Mouse (Mus musculus) stomach, embryonic 16.5 days (tissue): ENCODE measurements around the gene Dnajc3. TPM values are rescaled to one million over a fixed set of nuclear protein-coding genes. Genes with fewer than 3 reads are reported as not detected.
A peak's percentile ranks its signal among the peaks of the same experiment; 100 is the strongest.

ENCODE experiments used
- ATAC-seq: fragments of 200-750 bp; cut with Nextera tagmentation; 2 replicates; pipeline ENCODE4 v1.8.0; 2017; ENCODE audit warnings: moderate number of reproducible peaks, moderate TSS enrichment; ENCODE audit not compliant: insufficient read depth, low FRiP score
- H3K27ac ChIP-seq: fragments of 300-500 bp; sonication (generic); 2 replicates; pipeline ENCODE4 v1.5.1; 2014; ENCODE audit warnings: low read length
- H3K27me3 ChIP-seq: fragments of 300-500 bp; sonication (generic); 2 replicates; pipeline ENCODE4 v1.6.1; 2014; ENCODE audit warnings: low read length, control low read depth, mixed read lengths; ENCODE audit not compliant: control insufficient read depth, insufficient read depth
- H3K36me3 ChIP-seq: fragments of 300-500 bp; sonication (generic); 2 replicates; pipeline ENCODE4 v1.6.1; 2014; ENCODE audit warnings: low read length; ENCODE audit not compliant: control insufficient read depth, insufficient read depth
- H3K4me1 ChIP-seq: fragments of 300-500 bp; sonication (generic); 2 replicates; pipeline ENCODE4 v1.6.1; 2014; ENCODE audit warnings: low read length, control low read depth, mixed read lengths; ENCODE audit not compliant: control insufficient read depth, insufficient read depth
- H3K4me2 ChIP-seq: fragments of 300-500 bp; sonication (generic); 2 replicates; pipeline ENCODE4 v1.6.1; 2014; ENCODE audit warnings: low read depth, low read length, mixed read lengths
- H3K4me3 ChIP-seq: fragments of 300-500 bp; sonication (generic); replicated peaks from 2 replicates; pipeline ENCODE4 v1.5.1; 2014; ENCODE audit warnings: mild to moderate bottlenecking, low read length
- H3K9ac ChIP-seq: fragments of 300-500 bp; sonication (generic); 2 replicates; pipeline ENCODE4 v1.6.1; 2014; ENCODE audit warnings: low read length
- H3K9me3 ChIP-seq: fragments of 300-500 bp; sonication (generic); replicated peaks from 2 replicates; pipeline ENCODE4 v1.6.1; 2016; ENCODE audit warnings: low read length, control low read depth; ENCODE audit not compliant: control insufficient read depth
- WGBS: fragments of 180-500 bp; shearing (Covaris S2); extraction: QIAGEN DNeasy Blood & Tissue Kit; methylation state at CpG from one replicate; pipeline ENCODE4 v1.1.7; 2014; 5-methylcytosine and 5-hydroxymethylcytosine counted together
- polyA plus RNA-seq: library from polyadenylated mRNA; unstranded; fragments of >200 nt; fragmentation: Nextera tagmentation; extraction: Ambion mirVana; gene quantifications from 2 replicates; pipeline ENCODE4 v1.2.1, GENCODE M21; 2015

Dnajc3 gene
- polyA plus RNA-seq, 1 experiment from 2014 or later: 60.1 TPM

- H3K36me3 ChIP-seq: no peaks in the 10 kb centered on the region
- H3K27me3 ChIP-seq: no peaks in the 10 kb centered on the region
- peak overlapping the region; percentile 58 for H3K4me3 ChIP-seq
- 45% methylated on average over 7 of the region's 7 CpGs for WGBS
- no peaks in the 10 kb centered on the region for H3K4me1 ChIP-seq
- ATAC-seq: no peak
- H3K9ac ChIP-seq: peak overlapping the region; percentile 66; the same call in 1 of the 2 replicates
- peak overlapping the region; percentile 87 for H3K4me2 ChIP-seq
- no peaks in the 10 kb centered on the region for H3K9me3 ChIP-seq
- peak overlapping the region; percentile 63; the same call in 1 of the 2 replicates for H3K27ac ChIP-seq
Observed at GRCm38 (mm10) chr14:119008031-119008590, 70.3 kb downstream of the Dnajc3 start.

- Histone ChIP-seq H3K4me3 (no peak overlapping the region), H3K36me3 (no peaks in the 10 kb centered on the region), H3K9ac (no peak overlapping the region), H3K4me2 (no peak overlapping the region), H3K27me3 (no peaks in the 10 kb centered on the region), H3K4me1 (no peaks in the 10 kb centered on the region), H3K27ac (no peak overlapping the region), H3K9me3 (no peaks in the 10 kb centered on the region)
- no peak for ATAC-seq
- 96% methylated on average over 2 of the region's 2 CpGs for WGBS
Observed at GRCm38 (mm10) chr14:119009531-119009930, 71.8 kb downstream of the Dnajc3 start.

GRCm38 (mm10) chr14:119012607-119013431, 75.0 kb downstream of the Dnajc3 start:
- ATAC-seq: peak; percentile 50; the same call in 1 of the 2 replicates
- no peak overlapping the region for H3K9ac ChIP-seq
- no peaks in the 10 kb centered on the region for H3K27me3 ChIP-seq
- H3K4me3 ChIP-seq: no peak overlapping the region
- no peak overlapping the region for H3K27ac ChIP-seq
- no peaks in the 10 kb centered on the region for H3K4me1 ChIP-seq
- H3K4me2 ChIP-seq: no peak overlapping the region
- H3K36me3 ChIP-seq: no peaks in the 10 kb centered on the region
- WGBS: 63% methylated on average over 23 of the region's 23 CpGs
- no peaks in the 10 kb centered on the region for H3K9me3 ChIP-seq

GRCm38 (mm10) chr14:119013549-119013948, 75.8 kb downstream of the Dnajc3 start:
- H3K27me3 ChIP-seq: no peaks in the 10 kb centered on the region
- no peak for ATAC-seq
- WGBS: 75% methylated on average over 12 of the region's 12 CpGs
- H3K4me3 ChIP-seq: no peak overlapping the region
- H3K9ac ChIP-seq: no peak overlapping the region
- no peak overlapping the region for H3K4me2 ChIP-seq
- H3K36me3 ChIP-seq: no peaks in the 10 kb centered on the region
- no peaks in the 10 kb centered on the region for H3K4me1 ChIP-seq
- no peaks in the 10 kb centered on the region for H3K9me3 ChIP-seq
- no peak overlapping the region for H3K27ac ChIP-seq

GRCm38 (mm10) chr14:119025889-119026288, 88.1 kb downstream of the Dnajc3 start:
- H3K27ac ChIP-seq: no peak overlapping the region
- no peaks in the 10 kb centered on the region for H3K9me3 ChIP-seq
- H3K9ac ChIP-seq: no peak overlapping the region
- no peak overlapping the region for H3K4me3 ChIP-seq
- H3K4me1 ChIP-seq: no peaks in the 10 kb centered on the region
- ATAC-seq: no peak
- H3K36me3 ChIP-seq: no peaks in the 10 kb centered on the region
- 69% methylated on average over 5 of the region's 5 CpGs for WGBS
- H3K4me2 ChIP-seq: no peak overlapping the region
- H3K27me3 ChIP-seq: no peaks in the 10 kb centered on the region

GRCm38 (mm10) chr14:119027130-119027529, 89.4 kb downstream of the Dnajc3 start:
- WGBS: 43% methylated on average over 4 of the region's 4 CpGs
- no peaks in the 10 kb centered on the region for H3K36me3 ChIP-seq
- no peak overlapping the region for H3K9ac ChIP-seq
- no peak overlapping the region for H3K4me3 ChIP-seq
- H3K4me1 ChIP-seq: no peaks in the 10 kb centered on the region
- no peaks in the 10 kb centered on the region for H3K9me3 ChIP-seq
- H3K27me3 ChIP-seq: no peaks in the 10 kb centered on the region
- H3K27ac ChIP-seq: no peak overlapping the region
- ATAC-seq: no peak
- no peak overlapping the region for H3K4me2 ChIP-seq

- 61% methylated on average over 2 of the region's 2 CpGs for WGBS
- ATAC-seq: no peak
- H3K27ac ChIP-seq: no peak overlapping the region
- H3K4me3 ChIP-seq: no peak overlapping the region
- H3K27me3 ChIP-seq: no peaks in the 10 kb centered on the region
- H3K9me3 ChIP-seq: no peaks in the 10 kb centered on the region
- no peaks in the 10 kb centered on the region for H3K4me1 ChIP-seq
- H3K9ac ChIP-seq: no peak overlapping the region
- no peak overlapping the region for H3K4me2 ChIP-seq
- H3K36me3 ChIP-seq: no peaks in the 10 kb centered on the region
Observed at GRCm38 (mm10) chr14:119027675-119028253, 90.0 kb downstream of the Dnajc3 start.
